Mouse (Mus musculus): Measurements from ENCODE around the gene Scamp3.

GRCm38 (mm10) chr3:89165268-89165870 lies 11.9 kb upstream of the Scamp3 start:
- TF ChIP-seq CTCF (IDR thresholded peaks at IDR 0.05; ENCODE audit: low read depth, low read length) (no peak), POLR2A (IDR thresholded peaks at IDR 0.05; ENCODE audit: borderline replicate concordance, low read depth, low read length) (no peak)

Data from bone marrow macrophage, adult 2 months (primary cell).